Mouse (Mus musculus): Measurements from ENCODE around the gene Lpar1.
"Not testable (repeated sequence)": the region's sequence is repeated elsewhere in the genome, so short reads cannot be mapped to it uniquely, and the experiment has no call there.

The Lpar1 gene

GRCm38 (mm10) chr4:58545888-58546432, 7.7 kb downstream of the Lpar1 start:
- DNase-seq (ENCODE audit: low spot score): no peak

DNA sequence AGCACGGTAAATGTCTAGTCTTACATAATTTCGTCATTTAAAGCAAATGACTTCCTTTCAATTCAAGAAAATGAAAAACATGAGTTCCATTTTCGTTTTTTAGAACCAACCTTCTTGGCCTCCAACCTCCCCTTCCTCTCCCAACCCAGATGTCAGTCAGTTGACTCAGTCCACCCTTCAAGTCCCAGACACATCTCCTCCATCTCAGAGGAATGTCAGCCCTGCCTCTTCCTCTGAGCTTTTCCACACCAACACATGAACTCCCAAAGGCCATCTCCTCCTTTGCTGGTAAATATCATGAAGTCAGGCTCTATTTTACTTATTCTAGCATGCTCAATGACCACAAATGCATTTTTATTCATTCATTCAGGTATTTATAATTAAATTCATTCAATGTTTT, 10.5 kb downstream of the Lpar1 start:
- DNase-seq (ENCODE audit: low spot score): no peak

DNA sequence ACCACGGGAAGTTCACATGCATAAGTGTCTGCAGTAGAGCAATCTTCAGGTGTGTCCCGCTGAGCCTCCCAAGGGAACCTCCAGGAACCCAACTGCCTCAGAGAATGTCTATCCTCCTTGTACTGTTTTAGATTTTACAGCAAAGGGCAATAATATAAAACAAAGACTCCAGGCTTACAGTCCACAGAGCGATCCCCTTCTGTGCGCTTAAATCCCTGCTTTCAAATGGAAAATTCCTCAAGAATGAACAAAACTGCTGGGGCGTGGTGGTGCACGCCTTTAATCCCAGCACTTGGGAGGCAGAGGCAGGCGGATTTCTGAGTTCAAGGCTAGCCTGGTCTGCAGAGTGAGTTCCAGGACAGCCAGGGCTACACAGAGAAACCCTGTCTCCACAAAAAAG, 11.0 kb downstream of the Lpar1 start:
- DNase-seq (ENCODE audit: low spot score): not testable (repeated sequence)

GRCm38 (mm10) chr4:58540841-58541240, 12.9 kb downstream of the Lpar1 start:
- DNase-seq (ENCODE audit: low spot score): no peak

- no peak for DNase-seq (ENCODE audit: low spot score)
These were observed 13.3 kb downstream of the Lpar1 start for GRCm38 (mm10) chr4:58540385-58540784.

- DNase-seq (ENCODE audit: low spot score): no peak
These were observed 15.0 kb downstream of the Lpar1 start for GRCm38 (mm10) chr4:58538696-58539095.

GRCm38 (mm10) chr4:58535754-58536153, 17.9 kb downstream of the Lpar1 start:
- no peak for DNase-seq (ENCODE audit: low spot score)

- no peak for DNase-seq (ENCODE audit: low spot score)
These were observed 18.9 kb downstream of the Lpar1 start for GRCm38 (mm10) chr4:58534726-58535350.

- DNase-seq (ENCODE audit: low spot score): no peak
These were observed 19.5 kb downstream of the Lpar1 start for GRCm38 (mm10) chr4:58534141-58534571.

DNA sequence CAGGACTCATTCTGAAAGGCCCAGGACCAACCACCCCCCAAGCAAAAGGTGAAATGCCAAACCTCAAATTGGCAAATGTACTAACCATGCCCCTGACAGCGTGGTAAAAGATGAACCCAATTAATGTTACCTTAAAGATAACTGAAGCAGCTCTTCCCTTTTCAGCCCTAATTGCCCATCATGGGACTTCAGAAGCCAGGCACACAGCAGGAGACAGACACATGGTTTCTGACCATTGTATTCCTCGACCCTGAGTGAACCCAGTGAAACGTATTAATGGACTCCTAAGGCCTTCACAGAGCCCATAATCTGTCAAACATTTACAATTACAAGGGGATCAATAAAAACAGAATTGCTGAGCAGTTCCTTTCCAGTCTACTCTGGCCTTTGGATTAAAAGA, 20.2 kb downstream of the Lpar1 start:
- DNase-seq (ENCODE audit: low spot score): no peak

- DNase-seq (ENCODE audit: low spot score): no peak
These were observed 21.4 kb downstream of the Lpar1 start for GRCm38 (mm10) chr4:58532326-58532725.

- no peak for DNase-seq (ENCODE audit: low spot score)
These were observed 23.0 kb downstream of the Lpar1 start for GRCm38 (mm10) chr4:58530706-58531105.

DNA sequence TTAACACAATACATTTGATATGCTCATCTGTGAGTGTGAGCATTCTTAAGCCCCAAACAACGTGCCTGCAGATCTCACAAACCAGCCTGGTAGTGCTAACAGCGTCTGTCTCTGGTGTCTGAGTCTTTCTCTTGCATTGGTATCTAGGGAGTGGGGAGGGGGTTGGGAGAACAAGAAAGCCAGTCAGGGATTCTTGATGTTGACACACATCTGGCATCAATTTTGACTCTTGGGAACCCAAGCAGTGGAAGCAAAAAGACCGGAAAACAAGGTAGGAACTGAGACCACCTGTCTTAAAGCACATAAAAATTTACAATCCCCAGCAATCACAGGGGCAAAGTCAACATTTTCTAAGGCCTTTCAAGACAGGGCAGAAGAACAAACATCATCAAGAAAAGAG, 23.4 kb downstream of the Lpar1 start:
- DNase-seq (ENCODE audit: low spot score): peak; percentile 14

GRCm38 (mm10) chr4:58527852-58528251, 25.8 kb downstream of the Lpar1 start:
- DNase-seq (ENCODE audit: low spot score): no peak

- DNase-seq (ENCODE audit: low spot score): no peak
These were observed 32.6 kb downstream of the Lpar1 start for GRCm38 (mm10) chr4:58521137-58521536.

GRCm38 (mm10) chr4:58520531-58520930, 33.2 kb downstream of the Lpar1 start:
- DNase-seq (ENCODE audit: low spot score): no peak

DNA sequence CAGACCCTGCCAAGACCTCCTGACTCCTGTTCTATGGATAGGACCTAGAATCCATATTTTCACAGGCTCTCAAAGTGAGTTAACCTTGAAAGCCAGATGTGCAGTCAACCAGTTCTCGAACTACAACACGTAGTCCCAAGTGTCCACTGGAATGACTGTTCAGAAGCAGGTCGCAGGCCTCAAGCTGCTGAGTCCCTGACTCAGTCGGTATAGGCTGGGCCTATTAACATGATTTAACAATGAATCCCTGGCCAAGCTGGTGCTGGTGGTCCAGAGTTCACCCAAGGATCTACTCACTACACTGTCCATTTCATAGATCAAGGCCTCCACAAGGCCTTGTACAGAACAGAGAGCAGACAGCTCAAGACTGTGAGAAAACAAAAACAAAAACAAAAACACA, 33.8 kb downstream of the Lpar1 start:
- DNase-seq (ENCODE audit: low spot score): no peak

DNA sequence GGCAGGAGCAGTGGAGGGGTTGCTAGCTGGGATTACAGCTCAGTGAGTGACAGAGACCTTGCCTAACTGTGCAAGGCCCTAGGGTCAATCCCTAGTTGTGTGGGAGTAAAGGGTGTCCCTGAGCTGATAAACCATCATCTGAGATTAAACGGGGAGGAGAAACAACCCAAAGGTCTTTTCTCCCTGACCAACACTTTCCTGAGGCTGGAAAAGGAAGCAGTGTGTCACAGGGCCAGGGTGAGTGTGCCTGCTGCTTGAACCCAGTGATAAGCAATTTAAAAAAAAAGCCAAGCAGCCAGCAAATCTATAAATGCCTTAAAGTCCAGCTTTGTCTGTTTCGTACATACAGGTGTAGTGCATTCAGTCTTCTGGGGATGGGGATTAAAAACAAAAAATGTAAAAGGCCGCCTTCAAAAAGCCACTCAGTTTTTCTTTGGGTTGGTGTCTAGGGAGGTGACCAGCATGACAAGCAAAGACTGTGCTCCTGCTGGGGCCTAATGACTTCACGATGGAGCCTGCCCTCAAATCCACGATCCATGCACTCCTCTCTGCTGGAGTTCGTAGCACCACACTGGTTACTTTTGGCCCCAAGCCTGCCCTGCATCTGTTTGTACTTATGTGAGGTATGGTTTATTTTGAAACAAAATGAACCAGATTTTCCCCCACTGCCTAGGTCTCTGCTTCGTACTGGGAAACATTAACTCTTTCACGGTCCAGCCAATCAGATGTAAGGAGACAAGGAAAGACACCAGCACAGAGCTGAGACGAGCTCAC, 35.3 kb downstream of the Lpar1 start:
- no peak for DNase-seq (ENCODE audit: low spot score)

DNA sequence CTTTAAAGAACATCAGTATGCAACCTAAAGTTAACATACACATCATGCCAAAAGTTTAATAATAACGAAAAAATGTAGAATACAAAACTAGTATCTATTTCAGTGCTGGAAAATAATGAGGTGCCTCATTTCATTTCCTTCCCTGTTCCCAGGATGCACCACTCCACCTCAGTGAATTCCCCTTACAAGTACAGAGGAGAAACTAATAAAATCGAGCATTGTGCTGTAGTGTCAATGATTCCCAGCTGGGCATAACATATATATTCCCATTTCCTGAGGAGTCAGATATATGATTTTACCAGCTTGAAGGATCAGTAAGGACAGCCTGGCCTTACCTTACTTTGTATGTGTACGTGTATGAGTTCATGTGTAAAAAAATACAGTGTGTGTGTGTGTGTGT, 36.9 kb downstream of the Lpar1 start:
- DNase-seq (ENCODE audit: low spot score): no peak

DNA sequence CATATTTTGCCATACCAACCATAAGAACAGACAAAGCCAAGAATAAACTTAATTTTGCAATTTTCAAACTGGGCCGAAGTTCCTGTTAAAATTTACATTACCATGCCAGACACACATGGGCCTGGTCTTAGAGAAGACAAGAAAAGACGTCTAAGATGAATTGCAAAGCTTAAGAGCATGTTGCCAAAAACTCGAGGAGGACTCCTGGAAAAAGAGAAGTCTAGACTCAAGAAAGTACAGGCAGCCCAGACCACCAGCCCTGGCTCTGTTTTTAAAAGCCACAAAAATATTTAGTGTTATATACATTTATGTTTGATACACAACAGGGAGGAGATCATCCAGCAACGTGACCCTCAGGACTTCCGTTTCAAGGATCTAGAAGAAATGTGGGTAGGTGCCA, 37.5 kb downstream of the Lpar1 start:
- DNase-seq (ENCODE audit: low spot score): peak; percentile 7

DNA sequence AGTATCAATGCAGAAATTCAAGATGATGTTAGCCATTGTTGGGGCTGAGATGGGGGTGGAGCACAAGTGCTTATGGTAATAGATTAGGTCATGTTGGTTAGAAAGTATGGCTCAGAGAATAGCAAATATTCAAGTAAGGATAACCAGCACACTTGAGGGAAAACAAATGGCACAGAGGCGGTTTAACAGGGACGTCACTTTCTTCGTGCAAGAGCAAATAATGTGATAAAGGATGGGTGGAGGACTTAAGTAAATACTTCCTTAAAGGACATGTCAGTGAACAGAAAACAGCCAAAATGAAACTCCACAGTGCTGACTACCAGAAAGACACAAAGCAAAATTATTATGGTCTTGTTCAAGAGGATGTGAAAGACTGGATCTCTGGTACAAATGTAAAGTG, 42.1 kb downstream of the Lpar1 start:
- DNase-seq (ENCODE audit: low spot score): no peak

GRCm38 (mm10) chr4:58508833-58509232, 44.9 kb downstream of the Lpar1 start:
- DNase-seq (ENCODE audit: low spot score): peak; percentile 9

DNA sequence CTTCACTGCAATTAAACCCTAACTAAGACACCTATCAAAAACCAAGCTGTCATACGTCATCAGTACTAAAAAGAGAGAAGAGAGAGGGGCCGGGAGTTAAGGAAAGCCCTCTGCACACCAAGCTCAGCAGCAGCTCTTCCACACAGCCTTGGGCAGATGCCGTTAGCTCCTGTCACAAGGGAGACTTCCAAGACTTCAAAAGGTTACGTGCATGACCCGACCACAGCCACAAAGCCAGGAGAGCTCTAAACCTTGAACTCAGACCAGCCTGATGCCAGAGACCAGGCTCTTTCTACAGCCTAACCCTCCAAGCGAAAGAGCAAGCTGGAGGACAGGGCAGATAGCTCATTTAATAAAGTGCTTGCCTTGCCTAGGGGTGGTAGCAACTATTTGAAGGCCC, 46.2 kb downstream of the Lpar1 start:
- DNase-seq (ENCODE audit: low spot score): no peak

Measured in adipocyte (in vitro differentiated cells).